Mouse (Mus musculus) MEL (cell line): ENCODE data around the gene Pak7.

Experiments
- CHD2 ChIP-seq: IDR thresholded peaks from 2 replicates; pipeline ENCODE4 v1.6.1; 2011; ENCODE audit warnings: low read length, improper control_type of control experiment
- ETS1 ChIP-seq: IDR thresholded peaks from 2 replicates; pipeline ENCODE4 v1.6.1; 2012; ENCODE audit warnings: low read depth, mild to moderate bottlenecking, inconsistent platforms, low read length, improper control_type of control experiment, moderate library complexity
- SMC3 ChIP-seq: IDR thresholded peaks from 2 replicates; pipeline ENCODE4 v1.6.1; 2011; ENCODE audit warnings: low read depth, low read length, improper control_type of control experiment

DNA sequence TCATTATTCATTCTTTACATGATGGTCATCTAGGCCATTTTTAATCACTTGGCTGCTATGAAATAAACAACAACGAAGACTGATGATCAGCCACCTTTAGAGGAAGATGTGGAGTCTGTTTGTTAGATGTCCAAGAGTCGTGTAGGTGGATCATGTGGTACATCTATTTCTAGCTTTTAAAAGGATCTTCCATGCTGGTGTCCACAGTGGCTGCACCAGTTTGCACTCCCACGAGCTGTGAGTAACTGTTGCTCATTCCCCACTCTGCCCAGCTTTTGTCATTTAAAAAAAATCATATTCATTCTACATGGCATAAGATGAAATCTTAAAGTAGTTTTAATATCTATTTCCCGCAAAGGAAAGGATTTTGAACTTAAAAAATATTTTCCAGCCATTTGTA, 183.7 kb downstream of the Pak7 start:
- no peak for TF ChIP-seq SMC3
- TF ChIP-seq ETS1: no peak
- no peak for TF ChIP-seq CHD2
